Mouse (Mus musculus): ENCODE results near the gene Srek1.

DNA sequence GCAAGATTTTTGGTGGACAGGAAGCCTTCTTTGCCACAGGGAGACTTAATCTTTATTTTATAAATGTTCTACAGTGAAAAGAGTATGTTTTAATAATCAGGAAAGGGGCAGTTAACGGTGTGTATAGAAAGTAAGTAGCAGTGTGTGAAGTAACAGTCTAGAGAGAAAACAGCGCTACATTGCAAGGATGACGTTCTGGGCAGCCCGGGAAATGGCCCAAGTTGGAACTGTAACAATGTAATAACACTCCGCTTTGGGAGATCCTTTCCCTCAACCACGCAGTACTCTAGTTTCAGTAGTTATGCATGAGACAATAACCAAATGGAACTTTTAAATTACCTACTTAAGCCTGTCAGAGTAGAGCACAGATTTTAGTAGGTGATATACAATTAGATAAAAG, 70.6 kb downstream of the Srek1 start:
- TF ChIP-seq JUND (conservative IDR thresholded peaks at IDR 0.05; ENCODE audit: low read depth, low read length) (no peak), USF1 (IDR thresholded peaks at IDR 0.05; ENCODE audit: low read depth, low read length) (no peak), TCF12 (IDR thresholded peaks at IDR 0.05; ENCODE audit: low read depth, low read length) (no peak), CTCF (conservative IDR thresholded peaks at IDR 0.05 in 1 of 2, IDR thresholded peaks at IDR 0.05 in 1 of 2; ENCODE audit: low read depth in 2 of 2, low read length in 2 of 2) (no peak), NRF1 (IDR thresholded peaks at IDR 0.05; ENCODE audit: low read depth, low read length) (no peak), POLR2A (IDR thresholded peaks at IDR 0.05; ENCODE audit: low read depth, low read length) (no peak), RCOR1 (conservative IDR thresholded peaks at IDR 0.05; ENCODE audit: low read depth, low read length) (no peak), NELFE (IDR thresholded peaks at IDR 0.05; ENCODE audit: low read depth, low read length) (no peak), ZC3H11A (IDR thresholded peaks at IDR 0.05; ENCODE audit: low read depth, low read length) (no peak), USF2 (conservative IDR thresholded peaks at IDR 0.05; ENCODE audit: low read depth, low read length) (no peak)

Measured in CH12.LX (cell line).